Comparison of ENCODE assay signal across 9 mouse cellular contexts in genomic region chr11:52046446-52047165, GRCm38 (mm10). TPM values are rescaled to one million over a fixed set of nuclear protein-coding genes. Genes with fewer than 3 reads are reported as not detected.
DNase-seq lines count a peak whose midpoint lies in the region; ATAC-seq and TF ChIP-seq lines count a peak whose summit lies in the region.
"Had no signal": no experiment of that assay in that cellular context is flagged by ENCODE, and none has a peak within 500 bp of the region (broad histone marks: within the 10 kb centered on the region; RNA-seq: fewer than 3 reads in every experiment).

No protein-coding gene starts in this region.

- no peaks in the 10 kb centered on the region for H3K9me3 ChIP-seq in kidney, postnatal 0 days (replicated peaks; ENCODE audit: low read length)
- H3K9me3 ChIP-seq in forebrain, embryonic 14.5 days (replicated peaks; ENCODE audit: control insufficient read depth, low read length): no peaks in the 10 kb centered on the region
- H3K9me3 ChIP-seq: limb, embryonic 13.5 days had no signal

- no peaks in the 10 kb centered on the region for H3K27me3 ChIP-seq in kidney, postnatal 0 days (ENCODE audit: insufficient read depth, low read length)
- no peaks in the 10 kb centered on the region for H3K27me3 ChIP-seq in forebrain, embryonic 14.5 days (replicated peaks; ENCODE audit: control insufficient read depth, insufficient read depth, low read length)
- H3K27me3 ChIP-seq: limb, embryonic 13.5 days had no signal

- DNase-seq in spleen, postnatal 36 days (ENCODE audit: low spot score in 2 of 2): peak; percentile 10 to 20
- DNase-seq in spleen, postnatal 14 days (ENCODE audit: low spot score in 2 of 2): no peak
- DNase-seq in kidney, postnatal 0 days (ENCODE audit: low spot score): peak; percentile 12
- peak; percentile 22 for DNase-seq in thymus, postnatal 14 days
- no peak for DNase-seq in forebrain, embryonic 14.5 days (ENCODE audit: low spot score)
- no peak for DNase-seq in cerebellum, postnatal 36 days

- no peak overlapping the region for H3K4me3 ChIP-seq in kidney, postnatal 0 days (replicated peaks; ENCODE audit: low read depth, low read length)
- H3K4me3 ChIP-seq in forebrain, embryonic 14.5 days (ENCODE audit: low read depth, low read length): no peak overlapping the region
- H3K4me3 ChIP-seq: limb, embryonic 13.5 days had no signal

- ATAC-seq in activated CD4-positive, CD25-positive, alpha-beta regulatory T cell, adult 4 months: peak; percentile 87
- no peak for ATAC-seq in kidney, postnatal 0 days (replicated peaks; ENCODE audit: low FRiP score, low read depth)
- ATAC-seq in erythroblast, adult 5-6 weeks (replicated peaks; ENCODE audit: low FRiP score, poor library complexity, severe bottlenecking): no peak
- ATAC-seq in forebrain, embryonic 14.5 days: no peak

- WGBS in kidney, postnatal 0 days: 34% methylated on average over 4 of the region's 4 CpGs
- WGBS in forebrain, embryonic 14.5 days: 55% methylated on average over 4 of the region's 4 CpGs

- 0 out of 2 replicates have a peak overlapping the region, but pooled peaks have one; percentile 9 for H3K9ac ChIP-seq in kidney, postnatal 0 days (ENCODE audit: low read depth, low read length)
- no peak overlapping the region for H3K9ac ChIP-seq in forebrain, embryonic 14.5 days (ENCODE audit: low read length)
- H3K9ac ChIP-seq: limb, embryonic 13.5 days had no signal

- H3K4me2 ChIP-seq in kidney, postnatal 0 days (ENCODE audit: low read length): no peak overlapping the region
- no peak overlapping the region for H3K4me2 ChIP-seq in forebrain, embryonic 14.5 days (ENCODE audit: low read length)
- H3K4me2 ChIP-seq: limb, embryonic 13.5 days had no signal

- no peaks in the 10 kb centered on the region for H3K36me3 ChIP-seq in kidney, postnatal 0 days (ENCODE audit: insufficient read depth, low read length)
- H3K36me3 ChIP-seq in forebrain, embryonic 14.5 days (ENCODE audit: control insufficient read depth, insufficient read depth, low read length): no peaks in the 10 kb centered on the region
- H3K36me3 ChIP-seq: limb, embryonic 13.5 days had no signal

- no peak for TF ChIP-seq CTCF in kidney, postnatal 0 days (IDR thresholded peaks at IDR 0.05; ENCODE audit: low read depth)

- H3K4me1 ChIP-seq in kidney, postnatal 0 days (replicated peaks; ENCODE audit: insufficient read depth, low read length): no peaks in the 10 kb centered on the region
- no peaks in the 10 kb centered on the region for H3K4me1 ChIP-seq in forebrain, embryonic 14.5 days (ENCODE audit: control insufficient read depth, insufficient read depth, low read length)

- no peak overlapping the region for H3K27ac ChIP-seq in kidney, postnatal 0 days
- no peak overlapping the region for H3K27ac ChIP-seq in forebrain, embryonic 14.5 days (ENCODE audit: low read depth, low read length)
- H3K27ac ChIP-seq: limb, embryonic 13.5 days had no signal

RNA-seq across cellular contexts. Expression of gene Cdkl3, which starts 42.6 kb away (rescaled TPM):
- 1 to 10 TPM; 3.1 to 4.0 TPM for polyA plus RNA-seq in activated CD4-positive, CD25-positive, alpha-beta regulatory T cell, adult 4 months (2017; shearing (Covaris generic))
- polyA plus RNA-seq in kidney, postnatal 0 days (2015; fragmentation: Nextera tagmentation; extraction: Ambion mirVana): 10.3 and 10.6 TPM in 2 replicates
- 1.7 TPM in 1 of 2 replicates, not detected in the other for total RNA-seq in erythroblast, adult 5-6 weeks (2015; ENCODE audit: low replicate concordance)
- total RNA-seq in erythroblast, adult 5-6 weeks (2017; ENCODE audit: low replicate concordance): 0.98 TPM in 1 of 2 replicates, not detected in the other
- polyA plus RNA-seq in forebrain, embryonic 14.5 days (2014; fragmentation: Nextera tagmentation; extraction: Ambion mirVana): 20.4 and 22.3 TPM in 2 replicates

RNA-seq across cellular contexts. Expression of gene Ube2b, which starts 46.0 kb away (rescaled TPM):
- 100 to 1,000 TPM; 141 to 220 TPM for polyA plus RNA-seq in activated CD4-positive, CD25-positive, alpha-beta regulatory T cell, adult 4 months (2017; shearing (Covaris generic))
- polyA plus RNA-seq in kidney, postnatal 0 days (2015; fragmentation: Nextera tagmentation; extraction: Ambion mirVana): 248 and 255 TPM in 2 replicates
- 430 and 441 TPM in 2 replicates for total RNA-seq in erythroblast, adult 5-6 weeks (2015; ENCODE audit: low replicate concordance)
- total RNA-seq in erythroblast, adult 5-6 weeks (2017; ENCODE audit: low replicate concordance): 422 and 539 TPM in 2 replicates
- 189 and 211 TPM in 2 replicates for polyA plus RNA-seq in forebrain, embryonic 14.5 days (2014; fragmentation: Nextera tagmentation; extraction: Ambion mirVana)

RNA-seq across cellular contexts. Expression of gene Ppp2ca, which starts 51.9 kb away (rescaled TPM):
- 10 to 100 TPM; 11.0 to 18.0 TPM for polyA plus RNA-seq in activated CD4-positive, CD25-positive, alpha-beta regulatory T cell, adult 4 months (2017; shearing (Covaris generic))
- 60.2 and 63.0 TPM in 2 replicates for polyA plus RNA-seq in kidney, postnatal 0 days (2015; fragmentation: Nextera tagmentation; extraction: Ambion mirVana)
- total RNA-seq in erythroblast, adult 5-6 weeks (2015; ENCODE audit: low replicate concordance): 30.4 and 41.4 TPM in 2 replicates
- 47.7 and 48.0 TPM in 2 replicates for total RNA-seq in erythroblast, adult 5-6 weeks (2017; ENCODE audit: low replicate concordance)
- 137 and 140 TPM in 2 replicates for polyA plus RNA-seq in forebrain, embryonic 14.5 days (2014; fragmentation: Nextera tagmentation; extraction: Ambion mirVana)

Comparison
In these comparisons a context has a peak if more than half of its experiments do, and no peak if none do; other contexts are left out.
1. DNase-seq: peak in spleen, postnatal 36 days (2 of 2), kidney, postnatal 0 days (single experiment) and thymus, postnatal 14 days (single experiment); none in spleen, postnatal 14 days (0 of 2), forebrain, embryonic 14.5 days (single experiment) and cerebellum, postnatal 36 days (0 of 2).